Mouse (Mus musculus): ENCODE measurements at regions not wholly inside any gene's neighbourhood (a gene's known extent, or its start where the extent isn't known, plus 50 kb on each side); places are given as distances from the start of the nearest gene placed in this dataset.

DNA sequence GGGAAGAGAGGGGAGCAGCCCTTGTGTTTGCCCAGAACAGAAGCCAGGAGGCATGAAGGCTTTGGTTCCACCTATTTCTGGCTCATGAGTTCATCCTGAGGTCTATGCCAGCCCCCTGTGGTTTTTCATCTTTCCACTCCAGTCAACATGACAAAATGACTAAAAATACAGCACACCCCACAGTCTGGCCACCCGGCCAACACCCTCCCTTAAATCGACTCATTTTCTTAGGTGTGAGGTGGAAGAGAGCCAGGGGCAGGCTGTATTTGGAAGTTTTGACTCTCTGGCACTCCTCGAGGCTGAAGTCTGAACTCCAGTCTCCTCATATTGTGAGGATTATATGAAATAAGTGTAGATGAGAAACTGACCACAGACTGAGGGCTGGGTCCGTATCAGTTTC lies 55.0 kb upstream of the Ywhaq start:
- peak; percentile 68 for TF ChIP-seq CTCF (conservative IDR thresholded peaks at IDR 0.05)
- H3K27ac ChIP-seq = no peak overlapping the region
- peak in 1 of 2 experiments; percentile 29 for DNase-seq (ENCODE audit: low spot score in 2 of 2)
- no peak overlapping the region for H3K4me3 ChIP-seq

DNA sequence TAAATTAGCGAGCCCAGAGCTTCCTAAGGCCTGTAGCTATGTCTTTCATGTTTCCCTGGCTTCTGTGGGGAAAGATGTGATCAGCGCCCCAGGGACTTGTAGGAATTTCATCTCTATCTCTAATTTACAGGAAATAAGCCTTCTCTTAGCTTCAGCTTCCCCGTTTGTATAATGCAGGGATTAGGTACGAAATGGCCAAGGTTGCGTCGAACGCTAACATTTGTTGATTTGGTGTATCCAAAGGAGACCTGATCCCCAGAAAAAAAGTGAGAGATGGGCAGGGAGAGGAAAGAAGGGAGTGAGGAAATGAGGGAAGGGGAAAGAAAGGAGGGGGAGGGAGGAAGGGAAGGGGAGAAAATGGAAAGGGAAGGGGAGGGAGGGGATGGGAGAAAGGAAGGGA lies 54.5 kb upstream of the Ywhaq start:
- no peak overlapping the region for H3K4me3 ChIP-seq
- no peak for DNase-seq (ENCODE audit: low spot score in 2 of 2)
- H3K27ac ChIP-seq = no peak overlapping the region
- TF ChIP-seq CTCF (conservative IDR thresholded peaks at IDR 0.05) = no peak

DNA sequence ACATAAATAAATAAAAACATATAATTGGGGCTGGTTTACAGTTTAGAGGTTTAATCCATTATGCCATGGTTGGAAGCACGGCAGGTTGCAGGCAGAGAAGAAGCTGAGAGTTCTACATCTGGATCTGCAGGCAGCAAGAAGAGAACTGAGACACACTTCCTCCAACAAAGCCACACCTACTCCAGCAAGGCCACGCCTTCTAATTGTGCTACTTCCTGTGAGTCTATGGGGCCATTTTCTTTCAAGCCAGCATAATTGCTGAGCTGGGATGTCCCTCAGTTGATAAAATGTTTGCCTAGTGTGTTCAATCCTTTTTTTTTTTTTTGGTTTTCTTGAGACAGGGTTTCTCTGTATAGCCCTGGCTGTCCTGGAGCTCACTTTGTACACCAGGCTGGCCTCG lies 52.8 kb upstream of the Ywhaq start:
- DNase-seq (ENCODE audit: low spot score in 2 of 2) = no peak
- Histone ChIP-seq H3K4me3 (no peak overlapping the region), H3K27ac (no peak overlapping the region)
- TF ChIP-seq CTCF (conservative IDR thresholded peaks at IDR 0.05) = no peak
